Mouse (Mus musculus): ENCODE data around the gene Slc17a7. TPM values are rescaled to one million over a fixed set of nuclear protein-coding genes. Genes with fewer than 3 reads are reported as not detected.

The Slc17a7 gene
- polyA plus RNA-seq, 1 experiment from 2014 or later = 2.6 TPM

GRCm38 (mm10) chr7:45126147-45126843 is 37.5 kb upstream of the Slc17a7 start:
- Histone ChIP-seq H3K4me1 (peaks cover 35% of the 10 kb centered on the region), H3K27ac (peak overlapping the region; percentile 60; the same call in 1 of the 2 replicates)
- 72% methylated on average over 17 of the region's 17 CpGs for WGBS

GRCm38 (mm10) chr7:45126844-45127699 is 36.7 kb upstream of the Slc17a7 start:
- Histone ChIP-seq H3K4me1 (peaks cover 32% of the 10 kb centered on the region), H3K27ac (peak overlapping the region; percentile 60; the same call in 1 of the 2 replicates), H3K27me3 (replicated peaks) (no peaks in the 10 kb centered on the region), H3K4me2 (replicated peaks) (peak overlapping the region; percentile 78), H3K9ac (peak overlapping the region; percentile 97), H3K4me3 (peak overlapping the region; percentile 81), H3K36me3 (peaks cover 36% of the 10 kb centered on the region), H3K9me3 (no peaks in the 10 kb centered on the region)
- ATAC-seq (ENCODE audit: low FRiP score, low read depth) = no peak
- whole genome bisulfite sequencing = 48% methylated on average over 21 of the region's 21 CpGs

More at GRCm38 (mm10) chr7:45126147-45126843, 37.5 kb upstream of the Slc17a7 start:
- Histone ChIP-seq H3K27me3 (replicated peaks) (no peaks in the 10 kb centered on the region), H3K9me3 (no peaks in the 10 kb centered on the region), H3K36me3 (peaks cover 44% of the 10 kb centered on the region), H3K4me2 (replicated peaks) (peak overlapping the region; percentile 78), H3K9ac (peak overlapping the region; percentile 97), H3K4me3 (peak overlapping the region; percentile 81; the same call in 1 of the 2 replicates)
- ATAC-seq (ENCODE audit: low FRiP score, low read depth) = no peak

GRCm38 (mm10) chr7:45127700-45128224 is 36.0 kb upstream of the Slc17a7 start:
- Histone ChIP-seq H3K4me3 (peak overlapping the region; percentile 81), H3K36me3 (peaks cover 29% of the 10 kb centered on the region), H3K4me2 (replicated peaks) (peak overlapping the region; percentile 78), H3K9ac (peak overlapping the region; percentile 97), H3K4me1 (peaks cover 28% of the 10 kb centered on the region), H3K9me3 (no peaks in the 10 kb centered on the region), H3K27ac (peak overlapping the region; percentile 60), H3K27me3 (replicated peaks) (no peaks in the 10 kb centered on the region)
- WGBS = 1% methylated on average over 6 of the region's 6 CpGs
- ATAC-seq (ENCODE audit: low FRiP score, low read depth) = no peak

GRCm38 (mm10) chr7:45128624-45129246 is 35.0 kb upstream of the Slc17a7 start, which contains the start of gene Rpl13a:
Rpl13a (minus strand) TSS chr7:45128761.
- peaks cover 25% of the 10 kb centered on the region for H3K36me3 ChIP-seq
- no peaks in the 10 kb centered on the region for H3K27me3 ChIP-seq (replicated peaks)
- H3K4me1 ChIP-seq = peaks cover 22% of the 10 kb centered on the region
- H3K9ac ChIP-seq = peak within 1 kb of the TSS; percentile 97
- peak within 1 kb of the TSS; percentile 89 for H3K27ac ChIP-seq
- under 1% methylated on average over 48 of the region's 48 CpGs for WGBS
- H3K4me2 ChIP-seq (replicated peaks) = peak within 1 kb of the TSS; percentile 78
- H3K4me3 ChIP-seq = peak within 1 kb of the TSS; percentile 81
- ATAC-seq (ENCODE audit: low FRiP score, low read depth) = peak; percentile 89
- no peaks in the 10 kb centered on the region for H3K9me3 ChIP-seq

GRCm38 (mm10) chr7:45129318-45129717 is 34.4 kb upstream of the Slc17a7 start:
- ATAC-seq (ENCODE audit: low FRiP score, low read depth) = no peak
- Histone ChIP-seq H3K27ac (peak overlapping the region; percentile 89), H3K36me3 (peaks cover 25% of the 10 kb centered on the region), H3K4me1 (peaks cover 22% of the 10 kb centered on the region), H3K4me3 (peak overlapping the region; percentile 43), H3K9me3 (no peaks in the 10 kb centered on the region), H3K27me3 (replicated peaks) (no peaks in the 10 kb centered on the region), H3K4me2 (replicated peaks) (peak overlapping the region; percentile 65), H3K9ac (peak overlapping the region; percentile 62)
- WGBS = 1% methylated on average over 17 of the region's 17 CpGs

GRCm38 (mm10) chr7:45129776-45130512 is 33.8 kb upstream of the Slc17a7 start:
- Histone ChIP-seq H3K36me3 (peaks cover 25% of the 10 kb centered on the region), H3K4me2 (replicated peaks) (peak overlapping the region; percentile 65), H3K9me3 (no peaks in the 10 kb centered on the region), H3K4me3 (no peak overlapping the region), H3K4me1 (peaks cover 17% of the 10 kb centered on the region), H3K9ac (no peak overlapping the region), H3K27ac (no peak overlapping the region), H3K27me3 (replicated peaks) (peaks cover 5% of the 10 kb centered on the region; the same call in 1 of the 2 replicates)
- no peak for ATAC-seq (ENCODE audit: low FRiP score, low read depth)
- 49% methylated on average over 15 of the region's 15 CpGs for WGBS

GRCm38 (mm10) chr7:45131850-45132249 is 31.9 kb upstream of the Slc17a7 start:
- ATAC-seq (ENCODE audit: low FRiP score, low read depth) = no peak
- peaks cover 13% of the 10 kb centered on the region for H3K4me1 ChIP-seq
- H3K4me3 ChIP-seq = no peak overlapping the region
- H3K27me3 ChIP-seq (replicated peaks) = peaks cover 15% of the 10 kb centered on the region; the same call in 1 of the 2 replicates
- no peak overlapping the region for H3K4me2 ChIP-seq (replicated peaks)
- no peak overlapping the region for H3K27ac ChIP-seq
- H3K9ac ChIP-seq = no peak overlapping the region
- 88% methylated on average over 11 of the region's 11 CpGs for WGBS
- peaks cover 7% of the 10 kb centered on the region for H3K36me3 ChIP-seq
- H3K9me3 ChIP-seq = no peaks in the 10 kb centered on the region

GRCm38 (mm10) chr7:45133446-45134159 is 30.1 kb upstream of the Slc17a7 start:
- H3K36me3 ChIP-seq = no peaks in the 10 kb centered on the region
- H3K9ac ChIP-seq = no peak overlapping the region
- H3K27me3 ChIP-seq (replicated peaks) = peaks cover 15% of the 10 kb centered on the region; the same call in 1 of the 2 replicates
- 72% methylated on average over 8 of the region's 8 CpGs for WGBS
- no peak for ATAC-seq (ENCODE audit: low FRiP score, low read depth)
- no peak overlapping the region for H3K4me2 ChIP-seq (replicated peaks)
- no peak overlapping the region for H3K27ac ChIP-seq
- H3K4me3 ChIP-seq = no peak overlapping the region
- peaks cover 6% of the 10 kb centered on the region; the same call in 1 of the 2 replicates for H3K4me1 ChIP-seq
- no peaks in the 10 kb centered on the region for H3K9me3 ChIP-seq

- peaks cover 15% of the 10 kb centered on the region; the same call in 1 of the 2 replicates for H3K27me3 ChIP-seq (replicated peaks)
- peak overlapping the region; percentile 21; the same call in 1 of the 2 replicates for H3K4me2 ChIP-seq (replicated peaks)
- H3K36me3 ChIP-seq = no peaks in the 10 kb centered on the region
- peaks cover 6% of the 10 kb centered on the region; the same call in 1 of the 2 replicates for H3K4me1 ChIP-seq
- no peak overlapping the region for H3K4me3 ChIP-seq
- no peaks in the 10 kb centered on the region for H3K9me3 ChIP-seq
- 6% methylated on average over 12 of the region's 12 CpGs for WGBS
- H3K27ac ChIP-seq = no peak overlapping the region
- no peak overlapping the region for H3K9ac ChIP-seq
- no peak for ATAC-seq (ENCODE audit: low FRiP score, low read depth)
These were observed 29.2 kb upstream of the Slc17a7 start for GRCm38 (mm10) chr7:45134544-45135026.

- peak overlapping the region; percentile 74 for H3K4me2 ChIP-seq (replicated peaks)
- H3K4me1 ChIP-seq = peaks cover 6% of the 10 kb centered on the region; the same call in 1 of the 2 replicates
- no peak overlapping the region for H3K27ac ChIP-seq
- peaks cover 15% of the 10 kb centered on the region; the same call in 1 of the 2 replicates for H3K27me3 ChIP-seq (replicated peaks)
- H3K4me3 ChIP-seq = no peak overlapping the region
- no peak overlapping the region for H3K9ac ChIP-seq
- no peaks in the 10 kb centered on the region for H3K9me3 ChIP-seq
- H3K36me3 ChIP-seq = no peaks in the 10 kb centered on the region
- WGBS = 80% methylated on average over 3 of the region's 3 CpGs
- no peak for ATAC-seq (ENCODE audit: low FRiP score, low read depth)
These were observed 28.4 kb upstream of the Slc17a7 start for GRCm38 (mm10) chr7:45135370-45135769.

All from neural tube, embryonic 12.5 days (tissue).